Mouse (Mus musculus): ENCODE data around the gene Vamp1. TPM values are rescaled to one million over a fixed set of nuclear protein-coding genes. Genes with fewer than 3 reads are reported as not detected.
"Not testable (repeated sequence)": the region's sequence is repeated elsewhere in the genome, so short reads cannot be mapped to it uniquely, and the experiment has no call there.

Vamp1 gene
- total RNA-seq, 2 experiments from 2014 or later: 46.0 to 46.6 TPM

- DNase-seq (ENCODE audit: low spot score in 2 of 2): no peak
- intact Hi-C loops (cut with DNase I): no loop called here
Observed at GRCm38 (mm10) chr6:125237421-125237820, 22.1 kb downstream of the Vamp1 start.

GRCm38 (mm10) chr6:125238396-125238795 is 23.0 kb downstream of the Vamp1 start:
- no peak for DNase-seq (ENCODE audit: low spot score in 2 of 2)
- intact Hi-C loops (cut with DNase I): no loop called here

GRCm38 (mm10) chr6:125239547-125239946 is 24.2 kb downstream of the Vamp1 start:
- intact Hi-C loops (cut with DNase I): no loop called here
- no peak for DNase-seq (ENCODE audit: low spot score in 2 of 2)

- intact Hi-C loops (cut with DNase I): no loop called here
Observed at GRCm38 (mm10) chr6:125240617-125241016, 25.3 kb downstream of the Vamp1 start.

GRCm38 (mm10) chr6:125241566-125241965 is 26.2 kb downstream of the Vamp1 start:
- no peak for DNase-seq (ENCODE audit: low spot score in 2 of 2)
- intact Hi-C loops (cut with DNase I): no loop called here

More at GRCm38 (mm10) chr6:125240617-125241016, 25.3 kb downstream of the Vamp1 start:
- DNase-seq (ENCODE audit: low spot score in 2 of 2): no peak

- no peak for DNase-seq (ENCODE audit: low spot score in 2 of 2)
- intact Hi-C loops (cut with DNase I): no loop called here
Observed at GRCm38 (mm10) chr6:125244551-125244950, 29.2 kb downstream of the Vamp1 start.

- intact Hi-C loops (cut with DNase I): no loop called here
- DNase-seq (ENCODE audit: low spot score in 2 of 2): no peak
Observed at GRCm38 (mm10) chr6:125252285-125252684, 36.9 kb downstream of the Vamp1 start.

GRCm38 (mm10) chr6:125252711-125253110 is 37.4 kb downstream of the Vamp1 start:
- no peak for DNase-seq (ENCODE audit: low spot score in 2 of 2)
- intact Hi-C loops (cut with DNase I): no loop called here

GRCm38 (mm10) chr6:125253863-125254715 is 38.7 kb downstream of the Vamp1 start:
- DNase-seq (ENCODE audit: low spot score in 2 of 2): no peak
- intact Hi-C loops (cut with DNase I): no loop called here

- DNase-seq (ENCODE audit: low spot score in 2 of 2): no peak
- intact Hi-C loops (cut with DNase I): no loop called here
Observed at GRCm38 (mm10) chr6:125255516-125256044, 40.2 kb downstream of the Vamp1 start.

GRCm38 (mm10) chr6:125256222-125256966 is 41.0 kb downstream of the Vamp1 start:
- intact Hi-C loops (cut with DNase I): no loop called here
- no peak for DNase-seq (ENCODE audit: low spot score in 2 of 2)

GRCm38 (mm10) chr6:125260006-125260555 is 44.7 kb downstream of the Vamp1 start:
- DNase-seq (ENCODE audit: low spot score in 2 of 2): no peak
- intact Hi-C loops (cut with DNase I): no loop called here

GRCm38 (mm10) chr6:125264219-125264618 is 48.9 kb downstream of the Vamp1 start:
- intact Hi-C loops (cut with DNase I): no loop called here
- no peak for DNase-seq (ENCODE audit: low spot score in 2 of 2)

GRCm38 (mm10) chr6:125265239-125265638 is 49.9 kb downstream of the Vamp1 start:
- DNase-seq (ENCODE audit: low spot score in 2 of 2): peak; percentile 39 to 53

GRCm38 (mm10) chr6:125266091-125266490 is 50.7 kb downstream of the Vamp1 start:
- no peak for DNase-seq (ENCODE audit: low spot score in 2 of 2)
- intact Hi-C loops (cut with DNase I): no loop called here

More at GRCm38 (mm10) chr6:125265239-125265638, 49.9 kb downstream of the Vamp1 start:
- intact Hi-C loops (cut with DNase I): no loop called here

GRCm38 (mm10) chr6:125266600-125266999 is 51.2 kb downstream of the Vamp1 start:
- DNase-seq (ENCODE audit: low spot score in 2 of 2); intact Hi-C loops (cut with DNase I): not testable (repeated sequence)

- intact Hi-C loops (cut with DNase I): no loop called here
- DNase-seq (ENCODE audit: low spot score in 2 of 2): no peak
Observed at GRCm38 (mm10) chr6:125267469-125267868, 52.1 kb downstream of the Vamp1 start.

- intact Hi-C loops (cut with DNase I): no loop called here
- DNase-seq (ENCODE audit: low spot score in 2 of 2): no peak
Observed at GRCm38 (mm10) chr6:125268799-125269198, 53.4 kb downstream of the Vamp1 start.

- peak; percentile 96 for DNase-seq (ENCODE audit: low spot score in 2 of 2)
- intact Hi-C loops (cut with DNase I): loop anchor here (1.0 to 10.0 kb wide), 3 partner anchors 52 to 333 kb away; partner anchors contain the start of gene Iffo1
Observed at GRCm38 (mm10) chr6:125271455-125272227, 56.3 kb downstream of the Vamp1 start.
